Mouse (Mus musculus) testis, adult 2 months (tissue): ENCODE measurements around the gene Gm10799. TPM values are rescaled to one million over a fixed set of nuclear protein-coding genes. Genes with fewer than 3 reads are reported as not detected.
"Not testable (repeated sequence)": the region's sequence is repeated elsewhere in the genome, so short reads cannot be mapped to it uniquely, and the experiment has no call there.

Experiments used
- H3K27ac ChIP-seq: fragments of 200-500 bp; 2 replicates; pipeline ENCODE4 v1.5.1; 2012; ENCODE audit warnings: low read depth, low read length; ENCODE audit not compliant: control insufficient read depth, insufficient read depth
- H3K27me3 ChIP-seq: fragments of 200-500 bp; 2 replicates; pipeline ENCODE4 v1.6.1; 2012; ENCODE audit warnings: mild to moderate bottlenecking, low read length, moderate library complexity; ENCODE audit not compliant: control insufficient read depth, insufficient read depth
- H3K36me3 ChIP-seq: fragments of 200-500 bp; 2 replicates; pipeline ENCODE4 v1.6.1; 2012; ENCODE audit warnings: mild to moderate bottlenecking, low read length; ENCODE audit not compliant: control insufficient read depth, insufficient read depth
- H3K4me1 ChIP-seq: fragments of 200-500 bp; 2 replicates; pipeline ENCODE4 v1.6.1; 2012; ENCODE audit warnings: low read length; ENCODE audit not compliant: control insufficient read depth, insufficient read depth
- H3K4me3 ChIP-seq: fragments of 200-500 bp; 2 replicates; pipeline ENCODE4 v1.5.1; 2012; ENCODE audit warnings: low read depth, mild to moderate bottlenecking, low read length, moderate library complexity, mixed read lengths; ENCODE audit not compliant: control insufficient read depth
- CTCF ChIP-seq: fragments of 200-500 bp; IDR thresholded peaks from 2 replicates; pipeline ENCODE4 v1.5.1; 2012; ENCODE audit warnings: low read depth, mild to moderate bottlenecking, inconsistent platforms, low read length, moderate library complexity; ENCODE audit not compliant: control insufficient read depth, insufficient read depth, insufficient replicate concordance
- POLR2A ChIP-seq: fragments of 200-500 bp; IDR thresholded peaks from 2 replicates; pipeline ENCODE4 v1.6.1; 2012; ENCODE audit warnings: low read depth, mild to moderate bottlenecking, inconsistent platforms, low read length, moderate library complexity; ENCODE audit not compliant: control insufficient read depth
- polyA plus RNA-seq: library from polyadenylated mRNA; depleted of rRNA; stranded (reverse); fragments of >200 nt; gene quantifications from 2 replicates; pipeline ENCODE4 v1.2.3, GENCODE M21; 2012

Gm10799 gene
- polyA plus RNA-seq, 1 experiment = not detected

GRCm38 (mm10) chr2:104093305-104093704 lies 25.0 kb upstream of the Gm10799 start:
- TF ChIP-seq POLR2A (no peak), CTCF (no peak)
- Histone ChIP-seq H3K4me3 (no peak overlapping the region), H3K4me1 (peaks cover 3% of the 10 kb centered on the region; the same call in 1 of the 2 replicates), H3K27me3 (no peaks in the 10 kb centered on the region), H3K36me3 (no peaks in the 10 kb centered on the region), H3K27ac (no peak overlapping the region)

GRCm38 (mm10) chr2:104087562-104087961 lies 19.2 kb upstream of the Gm10799 start:
- H3K27ac ChIP-seq, H3K4me1 ChIP-seq, H3K27me3 ChIP-seq, H3K36me3 ChIP-seq, H3K4me3 ChIP-seq: not testable (repeated sequence)

- H3K4me3 ChIP-seq, H3K27me3 ChIP-seq, H3K36me3 ChIP-seq, H3K4me1 ChIP-seq, H3K27ac ChIP-seq: not testable (repeated sequence)
These were observed 15.7 kb upstream of the Gm10799 start for GRCm38 (mm10) chr2:104084027-104084426.

GRCm38 (mm10) chr2:104082474-104082873 lies 14.1 kb upstream of the Gm10799 start:
- no peaks in the 10 kb centered on the region for H3K27me3 ChIP-seq
- H3K4me1 ChIP-seq = no peaks in the 10 kb centered on the region
- no peaks in the 10 kb centered on the region for H3K36me3 ChIP-seq
- no peak overlapping the region for H3K27ac ChIP-seq
- H3K4me3 ChIP-seq = no peak overlapping the region
- TF ChIP-seq CTCF = no peak
- TF ChIP-seq POLR2A = no peak

- not testable (repeated sequence) for H3K27ac ChIP-seq, H3K36me3 ChIP-seq, H3K4me3 ChIP-seq, H3K27me3 ChIP-seq, H3K4me1 ChIP-seq
These were observed 13.2 kb upstream of the Gm10799 start for GRCm38 (mm10) chr2:104081436-104082050.

GRCm38 (mm10) chr2:104078285-104078684 lies 9.9 kb upstream of the Gm10799 start:
- not testable (repeated sequence) for H3K27me3 ChIP-seq, H3K4me3 ChIP-seq, H3K4me1 ChIP-seq, H3K27ac ChIP-seq, H3K36me3 ChIP-seq

GRCm38 (mm10) chr2:104069704-104070185 lies 1.4 kb upstream of the Gm10799 start, which contains the start of gene Cd59b:
TSS of gene Cd59b (plus strand) at chr2:104069849.
- peak within 1 kb of the TSS; percentile 91 for H3K4me3 ChIP-seq
- no peaks in the 10 kb centered on the region for H3K36me3 ChIP-seq
- no peaks in the 10 kb centered on the region for H3K27me3 ChIP-seq
- H3K27ac ChIP-seq = peak within 1 kb of the TSS; percentile 61; the same call in 1 of the 2 replicates
- no peak for TF ChIP-seq CTCF
- no peak for TF ChIP-seq POLR2A
- H3K4me1 ChIP-seq = peaks cover 9% of the 10 kb centered on the region

- H3K36me3 ChIP-seq, H3K27ac ChIP-seq, H3K4me1 ChIP-seq, H3K27me3 ChIP-seq: not testable (repeated sequence)
- H3K4me3 ChIP-seq = peak within 1 kb of the TSS; percentile 10; the same call in 1 of the 2 replicates
These were observed 2.8 kb downstream of the Gm10799 start, which contains the start of gene Gm10912 for GRCm38 (mm10) chr2:104065526-104065925. TSS of gene Gm10912 (plus strand) at chr2:104065826.
